Mouse (Mus musculus) MEL (cell line): ENCODE results near the gene Zfp609. TPM values are rescaled to one million over a fixed set of nuclear protein-coding genes. Genes with fewer than 3 reads are reported as not detected.

ENCODE experiments used
- DNase-seq: peaks from one replicate; pipeline ENCODE4 v3.0.0; 2011; ENCODE audit warnings: low read depth, low spot score
- H3K27ac ChIP-seq: 2 replicates; pipeline ENCODE4 v1.5.1; 2012; ENCODE audit warnings: low read depth, mild to moderate bottlenecking, control low read depth, low read length, moderate library complexity; ENCODE audit not compliant: control insufficient read depth
- H3K27me3 ChIP-seq, 2 experiments: fragments of 150-350 bp in 1 of 2; sonication (generic) in 1 of 2; 2 replicates each; pipeline ENCODE4 v1.6.1; 2012; ENCODE audit warnings: low read length in 2 of 2, mild to moderate bottlenecking in 2 of 2, improper control_type of control experiment in 1 of 2, moderate library complexity in 1 of 2; ENCODE audit not compliant: insufficient read depth in 2 of 2, control insufficient read depth in 1 of 2
- H3K36me3 ChIP-seq, 2 experiments: 2 replicates each; pipeline ENCODE4 v1.6.1; 2012 to 2014; ENCODE audit warnings: low read length in 2 of 2, improper control_type of control experiment in 1 of 2, inconsistent platforms in 1 of 2, mild to moderate bottlenecking in 1 of 2; ENCODE audit not compliant: insufficient read depth in 2 of 2, control insufficient read depth in 1 of 2
- H3K4me1 ChIP-seq, 2 experiments: fragments of 150-350 bp in 1 of 2; sonication (generic) in 1 of 2; 2 replicates each; pipeline ENCODE4 v1.6.1; 2012; ENCODE audit warnings: low read length in 2 of 2, improper control_type of control experiment in 1 of 2, mild to moderate bottlenecking in 1 of 2; ENCODE audit not compliant: insufficient read depth in 2 of 2, control insufficient read depth in 1 of 2
- H3K4me3 ChIP-seq, 2 experiments: fragments of 150-350 bp in 1 of 2; sonication (generic) in 1 of 2; 2 replicates each; pipeline ENCODE4 v1.5.1; 2012; ENCODE audit warnings: low read depth in 2 of 2, low read length in 2 of 2, mild to moderate bottlenecking in 2 of 2, moderate library complexity in 2 of 2, control low read depth in 1 of 2, improper control_type of control experiment in 1 of 2; ENCODE audit not compliant: control insufficient read depth in 1 of 2, insufficient read depth in 1 of 2
- H3K79me2 ChIP-seq: 2 replicates; pipeline ENCODE4 v1.6.1; 2012; ENCODE audit warnings: mild to moderate bottlenecking, low read length, moderate library complexity; ENCODE audit not compliant: control insufficient read depth, poor library complexity, insufficient read depth
- H3K9ac ChIP-seq: 2 replicates; pipeline ENCODE4 v1.6.1; 2012; ENCODE audit warnings: low read depth, mild to moderate bottlenecking, control low read depth, low read length, moderate library complexity; ENCODE audit not compliant: control insufficient read depth, poor library complexity, severe bottlenecking
- H3K9me3 ChIP-seq: fragments of 150-350 bp; sonication (generic); replicated peaks from 2 replicates; pipeline ENCODE4 v1.6.1; 2012; ENCODE audit warnings: mild to moderate bottlenecking, low read length, improper control_type of control experiment, moderate library complexity; ENCODE audit not compliant: insufficient read depth
- BHLHE40 ChIP-seq: IDR thresholded peaks from 2 replicates; pipeline ENCODE4 v1.6.1; 2012; ENCODE audit warnings: low read depth, mild to moderate bottlenecking, inconsistent platforms, low read length, improper control_type of control experiment, borderline replicate concordance
- CTCF ChIP-seq, 3 experiments: IDR thresholded peaks in 2 of 3; conservative IDR thresholded peaks in 1 of 3; 2 replicates each; pipeline ENCODE4 v1.5.1; 2011 to 2012; ENCODE audit warnings: low read length in 3 of 3, low read depth in 2 of 3, mild to moderate bottlenecking in 2 of 3, improper control_type of control experiment in 1 of 3, inconsistent platforms in 1 of 3, mixed read lengths in 1 of 3, moderate library complexity in 1 of 3; ENCODE audit not compliant: control insufficient read depth in 1 of 3, insufficient read depth in 1 of 3, poor library complexity in 1 of 3, severe bottlenecking in 1 of 3
- E2F4 ChIP-seq: IDR thresholded peaks from 2 replicates; pipeline ENCODE4 v1.6.1; 2011; ENCODE audit warnings: low read depth, low read length, improper control_type of control experiment, borderline replicate concordance
- ELF1 ChIP-seq: IDR thresholded peaks from 2 replicates; pipeline ENCODE4 v1.6.1; 2014; ENCODE audit warnings: low read depth, mild to moderate bottlenecking, inconsistent platforms, low read length, improper control_type of control experiment, moderate library complexity
- EP300 ChIP-seq, 2 experiments: IDR thresholded peaks; 2 replicates each; pipeline ENCODE4 v1.6.1; 2011; ENCODE audit warnings: improper control_type of control experiment in 2 of 2, low read length in 2 of 2, low read depth in 1 of 2, mild to moderate bottlenecking in 1 of 2
- GABPA ChIP-seq: IDR thresholded peaks from 2 replicates; pipeline ENCODE4 v1.6.1; 2012; ENCODE audit warnings: low read depth, mild to moderate bottlenecking, inconsistent platforms, low read length, improper control_type of control experiment, moderate library complexity
- GATA1 ChIP-seq: IDR thresholded peaks from 2 replicates; pipeline ENCODE4 v1.6.1; 2011; ENCODE audit warnings: low read depth, low read length, improper control_type of control experiment
- KAT2A ChIP-seq: conservative IDR thresholded peaks from 2 replicates; pipeline ENCODE4 v1.6.1; 2012; ENCODE audit warnings: low read depth, low read length, improper control_type of control experiment, inconsistent platforms
- MAFK ChIP-seq: IDR thresholded peaks from 2 replicates; pipeline ENCODE4 v1.6.1; 2011; ENCODE audit warnings: low read depth, mild to moderate bottlenecking, low read length, improper control_type of control experiment, borderline replicate concordance
- MAX ChIP-seq: IDR thresholded peaks from 2 replicates; pipeline ENCODE4 v1.6.1; 2011; ENCODE audit warnings: low read length, improper control_type of control experiment
- MAZ ChIP-seq: IDR thresholded peaks from 2 replicates; pipeline ENCODE4 v1.6.1; 2012; ENCODE audit warnings: low read depth, mild to moderate bottlenecking, inconsistent platforms, low read length, improper control_type of control experiment
- MXI1 ChIP-seq: IDR thresholded peaks from 2 replicates; pipeline ENCODE4 v1.6.1; 2011; ENCODE audit warnings: mild to moderate bottlenecking, low read depth, low read length, improper control_type of control experiment
- NELFE ChIP-seq: IDR thresholded peaks from 2 replicates; pipeline ENCODE4 v1.6.1; 2011; ENCODE audit warnings: low read depth, low read length, improper control_type of control experiment
- POLR2A ChIP-seq, 2 experiments: IDR thresholded peaks; 2 replicates each; pipeline ENCODE4 v1.6.1; 2011 to 2012; ENCODE audit warnings: low read length in 2 of 2, mild to moderate bottlenecking in 2 of 2, control low read depth in 1 of 2, improper control_type of control experiment in 1 of 2, low read depth in 1 of 2, moderate library complexity in 1 of 2; ENCODE audit not compliant: control insufficient read depth in 1 of 2, insufficient read depth in 1 of 2, poor library complexity in 1 of 2
- POLR2AphosphoS2 ChIP-seq: IDR thresholded peaks from 2 replicates; pipeline ENCODE4 v1.6.1; 2011; ENCODE audit warnings: low read length, improper control_type of control experiment
- POLR2AphosphoS5 ChIP-seq: IDR thresholded peaks from 2 replicates; pipeline ENCODE4 v1.6.1; 2012; ENCODE audit warnings: low read depth, borderline replicate concordance, mild to moderate bottlenecking, inconsistent platforms, low read length, moderate library complexity, mixed read lengths
- RAD21 ChIP-seq: IDR thresholded peaks from 2 replicates; pipeline ENCODE4 v1.6.1; 2011; ENCODE audit warnings: mild to moderate bottlenecking, low read depth, low read length, improper control_type of control experiment
- SIN3A ChIP-seq: IDR thresholded peaks from 2 replicates; pipeline ENCODE4 v1.6.1; 2012; ENCODE audit warnings: low read length, improper control_type of control experiment, inconsistent platforms
- SMC3 ChIP-seq: IDR thresholded peaks from 2 replicates; pipeline ENCODE4 v1.6.1; 2011; ENCODE audit warnings: low read depth, low read length, improper control_type of control experiment
- TBP ChIP-seq: IDR thresholded peaks from 2 replicates; pipeline ENCODE4 v1.8.0; 2011; ENCODE audit warnings: low read depth, low read length, improper control_type of control experiment
- TCF12 ChIP-seq: IDR thresholded peaks from 2 replicates; pipeline ENCODE4 v1.6.1; 2014; ENCODE audit warnings: low read depth, mild to moderate bottlenecking, inconsistent platforms, low read length, improper control_type of control experiment, moderate library complexity
- USF1 ChIP-seq: IDR thresholded peaks from 2 replicates; pipeline ENCODE4 v1.6.1; 2014; ENCODE audit warnings: low read depth, mild to moderate bottlenecking, inconsistent platforms, low read length, improper control_type of control experiment, moderate library complexity
- USF2 ChIP-seq, 2 experiments: IDR thresholded peaks; 2 replicates each; pipeline ENCODE4 v1.6.1; 2011 to 2012; ENCODE audit warnings: improper control_type of control experiment in 2 of 2, low read length in 2 of 2, borderline replicate concordance in 1 of 2, inconsistent platforms in 1 of 2, low read depth in 1 of 2, mild to moderate bottlenecking in 1 of 2; ENCODE audit not compliant: insufficient read depth in 1 of 2
- ZC3H11A ChIP-seq: IDR thresholded peaks from 2 replicates; pipeline ENCODE4 v1.6.1; 2012; ENCODE audit warnings: low read depth, mild to moderate bottlenecking, inconsistent platforms, low read length, improper control_type of control experiment
- ZNF384 ChIP-seq: IDR thresholded peaks from 2 replicates; pipeline ENCODE4 v1.6.1; 2012; ENCODE audit warnings: low read depth, mild to moderate bottlenecking, inconsistent platforms, low read length, improper control_type of control experiment
- polyA plus RNA-seq, 2 experiments: library from polyadenylated mRNA; stranded (reverse) in 1 of 2; unstranded in 1 of 2; fragments of >175 nt in 1 of 2; fragments of >200 nt in 1 of 2; gene quantifications; 2 replicates each; pipeline versions ENCODE4 v1.2.1 to v1.2.4; 2012; ENCODE audit warnings: low replicate concordance in 2 of 2, low read depth in 1 of 2; ENCODE audit not compliant: insufficient read length in 2 of 2, insufficient read depth in 1 of 2, missing spikeins in 1 of 2
- total RNA-seq: library from RNA; depleted of rRNA; stranded (reverse); fragments of 300-350 nt; gene quantifications from 2 replicates; pipeline ENCODE4 v1.2.3, GENCODE M21; 2012

Gene Zfp609
- total and polyA plus RNA-seq, 3 experiments = 2.9 to 26.5 TPM; not detected in 1

- Histone ChIP-seq H3K4me1 (0 out of 4 replicates have a peak, but pooled peaks cover 0 to 9% of the 10 kb centered on the region in 2 experiments), H3K27me3 (peaks cover 0 to 1% of the 10 kb centered on the region in 2 experiments; a peak in 2 of 4 replicates), H3K27ac (no peak overlapping the region), H3K4me3 (no peak overlapping the region), H3K9ac (no peak overlapping the region), H3K9me3 (no peaks in the 10 kb centered on the region), H3K36me3 (no peaks in the 10 kb centered on the region), H3K79me2 (no peaks in the 10 kb centered on the region)
- no peak for DNase-seq
- TF ChIP-seq E2F4 (no peak), MAFK (no peak), TBP (no peak), BHLHE40 (no peak), USF2 (IDR thresholded peaks at IDR 0.05; ENCODE audit: borderline replicate concordance in 1 of 2, insufficient read depth in 1 of 2, low read depth in 1 of 2, low read length in 2 of 2) (no peak), SIN3A (no peak), POLR2AphosphoS2 (no peak), MXI1 (no peak), NELFE (no peak), CTCF (IDR thresholded peaks at IDR 0.05 in 2 of 3, conservative IDR thresholded peaks at IDR 0.05 in 1 of 3; ENCODE audit: control insufficient read depth in 1 of 3, insufficient read depth in 1 of 3, low read depth in 2 of 3, low read length in 3 of 3, poor library complexity in 1 of 3, severe bottlenecking in 1 of 3) (no peak), EP300 (IDR thresholded peaks at IDR 0.05; ENCODE audit: low read depth in 1 of 2, low read length in 2 of 2) (no peak)
These were observed 181.4 kb downstream of the Zfp609 start for GRCm38 (mm10) chr9:65645984-65646383.

GRCm38 (mm10) chr9:65644960-65645359, 182.4 kb downstream of the Zfp609 start:
- Histone ChIP-seq H3K79me2 (no peaks in the 10 kb centered on the region), H3K27me3 (peaks cover 0 to 1% of the 10 kb centered on the region in 2 experiments; a peak in 2 of 4 replicates), H3K9ac (no peak overlapping the region), H3K27ac (no peak overlapping the region), H3K4me3 (no peak overlapping the region), H3K36me3 (no peaks in the 10 kb centered on the region), H3K4me1 (0 out of 4 replicates have a peak, but pooled peaks cover 0 to 2% of the 10 kb centered on the region in 2 experiments), H3K9me3 (no peaks in the 10 kb centered on the region)
- no peak for TF ChIP-seq USF1
- TF ChIP-seq CTCF (IDR thresholded peaks at IDR 0.05 in 2 of 3, conservative IDR thresholded peaks at IDR 0.05 in 1 of 3; ENCODE audit: control insufficient read depth in 1 of 3, insufficient read depth in 1 of 3, low read depth in 2 of 3, low read length in 3 of 3, poor library complexity in 1 of 3, severe bottlenecking in 1 of 3) = no peak
- TF ChIP-seq MAX = no peak
- no peak for TF ChIP-seq POLR2A (IDR thresholded peaks at IDR 0.05; ENCODE audit: control insufficient read depth in 1 of 2, insufficient read depth in 1 of 2, low read depth in 1 of 2, low read length in 2 of 2, poor library complexity in 1 of 2)
- TF ChIP-seq MAFK = no peak
- TF ChIP-seq USF2 (IDR thresholded peaks at IDR 0.05; ENCODE audit: borderline replicate concordance in 1 of 2, insufficient read depth in 1 of 2, low read depth in 1 of 2, low read length in 2 of 2) = no peak
- TF ChIP-seq GATA1 = no peak
- no peak for TF ChIP-seq GABPA
- no peak for TF ChIP-seq POLR2AphosphoS5
- no peak for TF ChIP-seq RAD21
- no peak for TF ChIP-seq KAT2A
- no peak for TF ChIP-seq MAZ
- TF ChIP-seq ELF1 = no peak
- no peak for TF ChIP-seq ZC3H11A
- no peak for TF ChIP-seq ZNF384
- no peak for TF ChIP-seq E2F4
- no peak for TF ChIP-seq SMC3
- no peak for TF ChIP-seq TCF12
- TF ChIP-seq BHLHE40 = no peak
- no peak for TF ChIP-seq TBP
- no peak for DNase-seq
